Mouse (Mus musculus) midbrain, embryonic 15.5 days (tissue): ENCODE data around the gene Cldn13. TPM values are rescaled to one million over a fixed set of nuclear protein-coding genes. Genes with fewer than 3 reads are reported as not detected.

Source experiments
- ATAC-seq: fragments of 200-750 bp; cut with Nextera tagmentation; replicated peaks from 2 replicates; pipeline ENCODE4 v1.8.0; 2017; ENCODE audit warnings: moderate TSS enrichment
- H3K27ac ChIP-seq: fragments of 300-500 bp; sonication (generic); 2 replicates; pipeline ENCODE4 v1.5.1; 2015; ENCODE audit warnings: mild to moderate bottlenecking, inconsistent platforms
- H3K27me3 ChIP-seq: fragments of 300-500 bp; sonication (generic); replicated peaks from 2 replicates; pipeline ENCODE4 v1.6.1; 2015; ENCODE audit warnings: inconsistent platforms
- H3K36me3 ChIP-seq: fragments of 300-500 bp; sonication (generic); replicated peaks from 2 replicates; pipeline ENCODE4 v1.6.1; 2015; ENCODE audit warnings: inconsistent platforms
- H3K4me1 ChIP-seq: fragments of 300-500 bp; sonication (generic); 2 replicates; pipeline ENCODE4 v1.6.1; 2015; ENCODE audit warnings: inconsistent platforms
- H3K4me2 ChIP-seq: fragments of 300-500 bp; sonication (generic); 2 replicates; pipeline ENCODE4 v1.6.1; 2015; ENCODE audit warnings: inconsistent platforms, mild to moderate bottlenecking, moderate library complexity
- H3K4me3 ChIP-seq: fragments of 300-500 bp; sonication (generic); 2 replicates; pipeline ENCODE4 v1.5.1; 2015; ENCODE audit warnings: mild to moderate bottlenecking, inconsistent platforms
- H3K9ac ChIP-seq: fragments of 300-500 bp; sonication (generic); 2 replicates; pipeline ENCODE4 v1.6.1; 2015; ENCODE audit warnings: mild to moderate bottlenecking, inconsistent platforms
- H3K9me3 ChIP-seq: fragments of 300-500 bp; sonication (generic); 2 replicates; pipeline ENCODE4 v1.6.1; 2016; ENCODE audit warnings: inconsistent platforms
- WGBS: fragments of 180-500 bp; shearing (Covaris S2); methylation state at CpG from one replicate; pipeline ENCODE4 v1.1.7; 2015; ENCODE audit warnings: mixed read lengths; 5-methylcytosine and 5-hydroxymethylcytosine counted together
- polyA plus RNA-seq: library from polyadenylated mRNA; unstranded; fragments of >200 nt; fragmentation: Nextera tagmentation; extraction: Ambion mirVana; gene quantifications from 2 replicates; pipeline ENCODE4 v1.2.1, GENCODE M21; 2015

Gene Cldn13
- polyA plus RNA-seq, 1 experiment from 2014 or later: not detected

GRCm38 (mm10) chr5:134883077-134883476 lies 32.2 kb downstream of the Cldn13 start:
- Histone ChIP-seq H3K4me2 (no peak overlapping the region), H3K4me1 (no peaks in the 10 kb centered on the region), H3K27me3 (no peaks in the 10 kb centered on the region), H3K36me3 (no peaks in the 10 kb centered on the region), H3K4me3 (no peak overlapping the region), H3K9ac (no peak overlapping the region), H3K9me3 (no peaks in the 10 kb centered on the region), H3K27ac (no peak overlapping the region)
- no peak for ATAC-seq
- WGBS: 54% methylated on average over 3 of the region's 3 CpGs

GRCm38 (mm10) chr5:134876801-134877200 lies 38.5 kb downstream of the Cldn13 start:
- no peaks in the 10 kb centered on the region for H3K9me3 ChIP-seq
- no peak for ATAC-seq
- no peak overlapping the region for H3K9ac ChIP-seq
- no peaks in the 10 kb centered on the region for H3K4me1 ChIP-seq
- H3K4me2 ChIP-seq: no peak overlapping the region
- H3K27me3 ChIP-seq: no peaks in the 10 kb centered on the region
- H3K27ac ChIP-seq: no peak overlapping the region
- no peaks in the 10 kb centered on the region for H3K36me3 ChIP-seq
- WGBS: 81% methylated on average over 10 of the region's 10 CpGs
- no peak overlapping the region for H3K4me3 ChIP-seq

- whole genome bisulfite sequencing: 91% methylated on average over 5 of the region's 5 CpGs
- Histone ChIP-seq H3K4me3 (no peak overlapping the region), H3K27ac (no peak overlapping the region), H3K36me3 (no peaks in the 10 kb centered on the region), H3K4me2 (no peak overlapping the region), H3K27me3 (no peaks in the 10 kb centered on the region), H3K4me1 (no peaks in the 10 kb centered on the region), H3K9me3 (no peaks in the 10 kb centered on the region), H3K9ac (no peak overlapping the region)
- ATAC-seq: no peak
Observed at GRCm38 (mm10) chr5:134875245-134875644, 40.1 kb downstream of the Cldn13 start.

GRCm38 (mm10) chr5:134873956-134874879 lies 41.1 kb downstream of the Cldn13 start:
- no peaks in the 10 kb centered on the region for H3K36me3 ChIP-seq
- no peaks in the 10 kb centered on the region for H3K27me3 ChIP-seq
- no peaks in the 10 kb centered on the region for H3K9me3 ChIP-seq
- no peak overlapping the region for H3K4me3 ChIP-seq
- H3K4me2 ChIP-seq: no peak overlapping the region
- no peaks in the 10 kb centered on the region for H3K4me1 ChIP-seq
- WGBS: 73% methylated on average over 21 of the region's 21 CpGs
- no peak overlapping the region for H3K9ac ChIP-seq
- ATAC-seq: no peak
- no peak overlapping the region for H3K27ac ChIP-seq

GRCm38 (mm10) chr5:134873034-134873433 lies 42.3 kb downstream of the Cldn13 start:
- 88% methylated on average over 8 of the region's 8 CpGs for WGBS

GRCm38 (mm10) chr5:134872597-134872996 lies 42.7 kb downstream of the Cldn13 start:
- no peak overlapping the region for H3K4me3 ChIP-seq
- H3K4me1 ChIP-seq: no peaks in the 10 kb centered on the region
- WGBS: 68% methylated on average over 5 of the region's 5 CpGs
- no peak overlapping the region for H3K9ac ChIP-seq
- ATAC-seq: no peak
- H3K27ac ChIP-seq: no peak overlapping the region
- H3K4me2 ChIP-seq: no peak overlapping the region
- no peaks in the 10 kb centered on the region for H3K36me3 ChIP-seq
- no peaks in the 10 kb centered on the region for H3K9me3 ChIP-seq
- no peaks in the 10 kb centered on the region for H3K27me3 ChIP-seq

More at GRCm38 (mm10) chr5:134873034-134873433, 42.3 kb downstream of the Cldn13 start:
- H3K36me3 ChIP-seq: no peaks in the 10 kb centered on the region
- no peak overlapping the region for H3K4me2 ChIP-seq
- H3K9me3 ChIP-seq: no peaks in the 10 kb centered on the region
- ATAC-seq: no peak
- no peak overlapping the region for H3K9ac ChIP-seq
- H3K4me1 ChIP-seq: no peaks in the 10 kb centered on the region
- H3K27ac ChIP-seq: no peak overlapping the region
- no peaks in the 10 kb centered on the region for H3K27me3 ChIP-seq
- no peak overlapping the region for H3K4me3 ChIP-seq

- Histone ChIP-seq H3K4me1 (no peaks in the 10 kb centered on the region), H3K27ac (no peak overlapping the region), H3K27me3 (no peaks in the 10 kb centered on the region), H3K4me3 (no peak overlapping the region), H3K9ac (no peak overlapping the region), H3K4me2 (no peak overlapping the region), H3K36me3 (no peaks in the 10 kb centered on the region), H3K9me3 (no peaks in the 10 kb centered on the region)
- 81% methylated on average over 5 of the region's 5 CpGs for WGBS
- ATAC-seq: no peak
Observed at GRCm38 (mm10) chr5:134868506-134868905, 46.8 kb downstream of the Cldn13 start.

- Histone ChIP-seq H3K27ac (no peak overlapping the region), H3K27me3 (no peaks in the 10 kb centered on the region), H3K4me3 (no peak overlapping the region), H3K4me2 (no peak overlapping the region), H3K9me3 (no peaks in the 10 kb centered on the region), H3K4me1 (no peaks in the 10 kb centered on the region), H3K36me3 (no peaks in the 10 kb centered on the region), H3K9ac (no peak overlapping the region)
- 77% methylated on average over 18 of the region's 18 CpGs for WGBS
- no peak for ATAC-seq
Observed at GRCm38 (mm10) chr5:134867320-134868144, 47.8 kb downstream of the Cldn13 start.

GRCm38 (mm10) chr5:134865158-134865557 lies 50.2 kb downstream of the Cldn13 start:
- Histone ChIP-seq H3K4me2 (no peak overlapping the region), H3K4me1 (no peaks in the 10 kb centered on the region), H3K4me3 (no peak overlapping the region), H3K27me3 (no peaks in the 10 kb centered on the region), H3K27ac (no peak overlapping the region), H3K9ac (no peak overlapping the region), H3K36me3 (no peaks in the 10 kb centered on the region), H3K9me3 (no peaks in the 10 kb centered on the region)
- ATAC-seq: no peak
- 61% methylated on average over 8 of the region's 8 CpGs for WGBS

Other genes starting within 250 kb of the Cldn13 start
- gene Limk1, start 226.9 kb downstream of the Cldn13 start, polyA plus RNA-seq: 21.6 and 25.1 TPM in 2 replicates
- 8.7 and 9.3 TPM in 2 replicates for gene Eln, start 168.2 kb downstream of the Cldn13 start, polyA plus RNA-seq
- not detected in 2 replicates for gene Tmem270, start 8.8 kb downstream of the Cldn13 start, polyA plus RNA-seq
- 7.2 and 8.4 TPM in 2 replicates for gene Mettl27, start 16.8 kb upstream of the Cldn13 start, polyA plus RNA-seq
- gene Cldn4, start 31.4 kb upstream of the Cldn13 start, polyA plus RNA-seq: not detected in 2 replicates
- gene Cldn3, start 70.7 kb upstream of the Cldn13 start, polyA plus RNA-seq: 2.1 and 3.0 TPM in 2 replicates
- gene Abhd11, start 93.6 kb upstream of the Cldn13 start, polyA plus RNA-seq: 68.4 and 70.1 TPM in 2 replicates
- 156 and 157 TPM in 2 replicates for gene Stx1a, start 108.0 kb upstream of the Cldn13 start, polyA plus RNA-seq
- 43.4 and 47.8 TPM in 2 replicates for gene Dnajc30, start 148.7 kb upstream of the Cldn13 start, polyA plus RNA-seq
- gene Bud23, start 149.4 kb upstream of the Cldn13 start, polyA plus RNA-seq: 78.1 and 82.5 TPM in 2 replicates
- 39.5 and 47.8 TPM in 2 replicates for gene Vps37d, start 162.7 kb upstream of the Cldn13 start, polyA plus RNA-seq
- 0.81 and 0.91 TPM in 2 replicates for gene Mlxipl, start 174.4 kb upstream of the Cldn13 start, polyA plus RNA-seq
- gene Tbl2, start 234.1 kb upstream of the Cldn13 start, polyA plus RNA-seq: 13.2 and 13.4 TPM in 2 replicates